Mouse (Mus musculus) G1E (cell line): ENCODE measurements around the gene Gria3. TPM values are rescaled to one million over a fixed set of nuclear protein-coding genes. Genes with fewer than 3 reads are reported as not detected.

Experiments
- ATAC-seq: 2 replicates; pipeline ENCODE4 v1.8.0; 2016; ENCODE audit warnings: mild to moderate bottlenecking; ENCODE audit not compliant: insufficient number of reproducible peaks, poor library complexity, low FRiP score, severe bottlenecking; ENCODE audit errors: extremely low read depth
- DNase-seq: peaks from one replicate; pipeline ENCODE4 v3.0.0; 2012; ENCODE audit warnings: low spot score
- H3K27me3 ChIP-seq: 2 replicates; pipeline ENCODE4 v1.6.1; 2012; ENCODE audit warnings: mild to moderate bottlenecking, low read length, inconsistent platforms; ENCODE audit not compliant: insufficient read depth
- H3K36me3 ChIP-seq: replicated peaks from 2 replicates; pipeline ENCODE3; 2012; ENCODE audit warnings: mild to moderate bottlenecking, inconsistent platforms
- H3K4me1 ChIP-seq: 2 replicates; pipeline ENCODE4 v1.6.1; 2012; ENCODE audit warnings: low read depth, low read length, inconsistent platforms, mixed read lengths; ENCODE audit not compliant: insufficient read depth
- H3K4me3 ChIP-seq: 2 replicates; pipeline ENCODE4 v1.5.1; 2012; ENCODE audit warnings: low read depth, mild to moderate bottlenecking, inconsistent platforms, low read length, moderate library complexity, mixed read lengths
- H3K9me3 ChIP-seq: replicated peaks from 2 replicates; pipeline ENCODE4 v1.6.1; 2012; ENCODE audit warnings: inconsistent platforms
- CTCF ChIP-seq: IDR thresholded peaks from 2 replicates; pipeline ENCODE4 v1.5.1; 2012; ENCODE audit warnings: low read depth, low read length, inconsistent platforms, mixed read lengths
- GATA1 ChIP-seq: IDR thresholded peaks from 2 replicates; pipeline ENCODE4 v1.6.1; 2012; ENCODE audit warnings: borderline replicate concordance, low read length, inconsistent platforms, mixed read lengths
- GATA2 ChIP-seq: IDR thresholded peaks from 2 replicates; pipeline ENCODE4 v1.6.1; 2012; ENCODE audit warnings: low read depth, low read length, inconsistent platforms, borderline replicate concordance
- POLR2AphosphoS5 ChIP-seq: IDR thresholded peaks from 2 replicates; pipeline ENCODE4 v1.6.1; 2012; ENCODE audit warnings: low read depth, low read length, inconsistent platforms; ENCODE audit not compliant: insufficient replicate concordance
- TAL1 ChIP-seq: conservative IDR thresholded peaks from 2 replicates; pipeline ENCODE4 v1.6.1; 2012; ENCODE audit warnings: low read depth, low read length, inconsistent platforms, mixed read lengths
- polyA plus RNA-seq: library from polyadenylated mRNA; stranded (reverse); fragments of >175 nt; gene quantifications from 2 replicates; pipeline ENCODE4 v1.2.3, GENCODE M21; 2012
- total RNA-seq, 2 experiments: library from RNA; stranded (forward) in 1 of 2; stranded (reverse) in 1 of 2; fragments of 200-1000 nt in 1 of 2; fragments of >200 nt in 1 of 2; fragmentation: Nextera tagmentation in 1 of 2; gene quantifications; 2 replicates each; pipeline ENCODE4 v1.2.3; 2014 to 2017

The Gria3 gene
- total and polyA plus RNA-seq, 3 experiments: 0.05 TPM; not detected in 2

DNA sequence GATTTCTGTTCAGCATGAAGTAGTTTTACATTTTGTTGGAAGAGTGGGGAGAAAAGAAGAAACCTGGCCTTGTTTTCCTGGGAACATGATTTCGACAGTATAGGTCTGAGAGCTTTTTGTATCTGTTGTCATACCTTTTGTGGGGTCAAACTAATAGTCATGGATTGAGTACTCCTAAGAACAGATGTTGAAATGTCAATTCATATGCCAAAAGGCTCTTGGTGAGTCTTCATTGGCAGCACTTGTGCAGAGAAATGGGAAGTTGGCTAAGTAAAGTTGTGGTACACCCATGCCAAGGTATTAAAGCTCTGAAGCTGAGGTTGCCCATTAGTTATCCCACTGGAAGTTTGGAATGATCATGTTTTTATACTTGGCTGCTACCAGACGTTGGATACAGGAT lies 135.2 kb downstream of the Gria3 start:
- ATAC-seq (no peak), DNase-seq (no peak)
- Histone ChIP-seq H3K36me3 (no peaks in the 10 kb centered on the region), H3K9me3 (no peaks in the 10 kb centered on the region), H3K4me1 (no peaks in the 10 kb centered on the region), H3K27me3 (no peaks in the 10 kb centered on the region), H3K4me3 (no peak overlapping the region)
- TF ChIP-seq GATA2: no peak
- no peak for TF ChIP-seq GATA1
- TF ChIP-seq TAL1: no peak
- no peak for TF ChIP-seq POLR2AphosphoS5
- no peak for TF ChIP-seq CTCF

DNA sequence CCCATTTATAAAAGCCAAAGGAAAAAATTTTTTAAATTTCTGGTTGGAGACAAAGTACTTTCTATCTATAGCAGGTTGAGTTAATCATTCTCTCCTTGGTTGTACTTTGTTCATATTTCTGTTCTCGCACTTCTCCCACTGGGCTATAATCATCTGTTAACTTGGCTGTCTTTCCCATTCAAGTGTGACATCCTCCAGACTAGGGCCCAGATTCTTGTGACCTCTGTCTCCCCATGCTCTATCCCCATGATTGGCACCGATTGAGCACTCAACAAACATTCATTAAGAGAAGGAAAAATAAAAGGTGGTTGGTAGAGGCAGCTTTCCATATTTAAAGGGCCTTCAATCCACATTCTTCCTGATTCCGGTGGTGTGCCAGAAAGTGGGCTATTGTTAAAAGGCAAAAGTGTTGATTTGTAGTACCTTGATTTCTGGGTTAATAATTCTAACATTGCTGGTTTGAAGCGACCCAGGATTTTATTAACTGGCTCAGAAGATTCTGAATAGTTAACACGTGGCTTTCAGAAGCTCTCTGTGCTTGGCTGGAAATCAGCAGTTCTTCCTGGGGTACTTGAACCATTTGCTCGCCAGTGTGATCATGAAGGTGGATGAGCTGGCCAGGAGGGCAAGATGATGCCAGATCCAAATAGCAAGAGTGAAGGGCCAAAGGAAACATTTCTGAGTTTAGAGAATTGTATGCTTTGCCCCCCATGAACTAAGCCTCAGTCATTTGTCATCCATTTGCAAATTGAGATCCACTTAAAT lies 161.8 kb downstream of the Gria3 start:
- Histone ChIP-seq H3K36me3 (no peaks in the 10 kb centered on the region), H3K4me3 (no peak overlapping the region), H3K27me3 (no peaks in the 10 kb centered on the region), H3K9me3 (no peaks in the 10 kb centered on the region), H3K4me1 (no peaks in the 10 kb centered on the region)
- DNase-seq (no peak), ATAC-seq (no peak)
- no peak for TF ChIP-seq CTCF
- no peak for TF ChIP-seq GATA2
- no peak for TF ChIP-seq GATA1
- no peak for TF ChIP-seq POLR2AphosphoS5
- no peak for TF ChIP-seq TAL1

DNA sequence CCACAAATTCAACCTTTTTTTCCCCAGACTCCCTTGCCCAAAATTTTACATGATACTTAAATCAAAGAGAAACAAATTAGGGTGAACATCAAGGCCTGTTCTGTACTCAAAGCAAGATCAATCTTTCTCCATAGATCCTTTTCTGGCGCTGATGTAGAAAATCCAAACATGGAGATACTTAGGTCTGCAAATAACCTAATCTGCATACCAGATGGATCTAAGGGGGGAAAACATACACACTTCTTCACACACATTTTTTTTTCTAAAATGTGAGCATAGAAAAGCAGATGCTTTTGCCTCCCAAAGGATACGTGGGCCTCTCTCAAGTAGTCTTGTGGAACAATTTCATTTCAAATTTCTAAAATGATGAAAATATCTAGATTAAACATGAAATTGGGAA lies 164.2 kb downstream of the Gria3 start:
- Histone ChIP-seq H3K9me3 (no peaks in the 10 kb centered on the region), H3K4me3 (no peak overlapping the region), H3K27me3 (no peaks in the 10 kb centered on the region), H3K4me1 (no peaks in the 10 kb centered on the region), H3K36me3 (no peaks in the 10 kb centered on the region)
- TF ChIP-seq POLR2AphosphoS5 (no peak), CTCF (no peak), GATA2 (no peak), GATA1 (no peak), TAL1 (no peak)
- DNase-seq: no peak
- ATAC-seq: no peak

DNA sequence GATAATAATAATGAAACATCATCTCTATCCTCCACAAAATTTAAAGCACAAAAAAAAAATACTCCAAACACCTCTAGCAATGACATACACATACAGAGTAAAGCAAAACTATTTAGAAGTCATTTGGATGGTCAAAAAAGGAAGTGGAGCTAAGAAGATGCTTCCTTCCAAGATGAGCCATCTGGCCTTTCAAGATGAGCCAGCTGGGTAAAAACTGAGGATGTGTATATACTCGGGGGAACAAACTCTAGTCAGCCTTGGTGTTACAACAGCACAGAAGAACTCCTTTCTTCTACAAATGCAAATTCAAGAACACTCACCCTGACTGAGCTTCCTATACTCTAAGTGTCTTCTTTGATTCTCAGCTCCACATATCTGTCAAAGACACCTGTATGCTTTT lies 172.4 kb downstream of the Gria3 start:
- Histone ChIP-seq H3K27me3 (no peaks in the 10 kb centered on the region), H3K4me3 (no peak overlapping the region), H3K4me1 (no peaks in the 10 kb centered on the region), H3K36me3 (no peaks in the 10 kb centered on the region), H3K9me3 (no peaks in the 10 kb centered on the region)
- ATAC-seq (no peak), DNase-seq (no peak)
- no peak for TF ChIP-seq CTCF
- TF ChIP-seq TAL1: no peak
- no peak for TF ChIP-seq GATA1
- no peak for TF ChIP-seq GATA2
- no peak for TF ChIP-seq POLR2AphosphoS5

DNA sequence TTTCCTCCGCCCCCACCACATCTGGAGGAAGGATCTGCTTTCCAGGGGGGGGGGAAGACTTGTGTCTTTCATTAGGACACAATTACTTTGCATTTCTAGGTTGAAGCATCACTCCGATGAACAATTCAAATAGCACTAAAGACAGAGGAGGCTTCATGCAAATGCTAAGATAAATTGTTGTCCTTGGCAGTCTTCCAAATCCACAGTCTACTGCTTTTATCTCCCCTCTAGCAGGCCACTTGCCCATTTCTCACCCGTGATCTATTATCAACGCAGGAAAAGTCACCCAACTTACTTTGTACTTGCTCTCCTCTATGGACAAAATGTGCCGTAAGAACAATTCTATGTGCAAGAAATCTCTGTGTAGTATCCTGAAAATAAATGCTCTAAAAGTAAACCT lies 178.1 kb downstream of the Gria3 start:
- ATAC-seq: no peak
- DNase-seq: no peak
- no peak for TF ChIP-seq POLR2AphosphoS5

DNA sequence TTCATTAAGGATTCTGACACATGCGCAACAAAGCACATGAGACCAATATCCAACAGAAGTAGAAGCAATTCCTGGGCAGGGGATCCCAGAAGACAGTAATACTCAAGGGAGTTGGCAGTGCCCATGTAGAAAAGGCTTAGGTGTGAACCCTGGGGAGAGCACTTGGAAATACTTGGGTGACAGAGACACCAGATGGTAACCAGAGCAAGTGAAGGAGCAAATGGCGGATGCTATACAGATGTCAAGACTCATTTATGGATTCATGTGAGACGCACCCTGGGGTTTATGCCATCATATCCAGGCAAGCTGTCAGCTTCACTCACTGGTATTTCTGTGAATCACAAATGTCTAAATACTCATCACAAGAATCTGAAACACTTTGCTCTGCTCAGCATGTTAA lies 187.0 kb downstream of the Gria3 start:
- Histone ChIP-seq H3K4me3 (no peak overlapping the region), H3K27me3 (no peaks in the 10 kb centered on the region), H3K4me1 (no peaks in the 10 kb centered on the region), H3K9me3 (no peaks in the 10 kb centered on the region), H3K36me3 (no peaks in the 10 kb centered on the region)
- no peak for DNase-seq
- TF ChIP-seq TAL1 (no peak), GATA2 (no peak), CTCF (no peak), POLR2AphosphoS5 (no peak), GATA1 (no peak)
- no peak for ATAC-seq

More for the DNA sequence above, 178.1 kb downstream of the Gria3 start:
- Histone ChIP-seq H3K36me3 (no peaks in the 10 kb centered on the region), H3K4me1 (no peaks in the 10 kb centered on the region), H3K4me3 (no peak overlapping the region), H3K9me3 (no peaks in the 10 kb centered on the region), H3K27me3 (no peaks in the 10 kb centered on the region)

DNA sequence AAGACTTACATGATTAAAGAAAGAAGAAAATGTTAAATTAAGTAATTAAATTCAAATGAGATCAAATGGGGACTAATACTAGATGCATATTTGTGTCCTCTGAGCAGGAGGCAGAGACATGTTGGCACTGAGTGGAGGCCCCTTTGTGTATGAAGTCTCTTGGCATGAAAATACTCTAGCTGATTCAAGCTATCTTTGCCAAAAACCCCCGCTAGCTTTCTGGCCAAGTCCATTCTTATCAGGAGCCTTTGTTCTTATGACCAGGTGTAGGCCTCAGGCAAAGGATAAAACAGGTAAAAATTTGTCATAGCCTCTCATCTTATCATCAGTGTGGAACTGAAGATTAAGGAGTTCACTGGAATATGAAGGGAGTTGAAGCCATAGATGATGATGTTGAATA lies 206.5 kb downstream of the Gria3 start:
- H3K4me3 ChIP-seq: no peak overlapping the region

More for the DNA sequence above, 206.5 kb downstream of the Gria3 start:
- TF ChIP-seq GATA1 (no peak), CTCF (no peak), POLR2AphosphoS5 (no peak), GATA2 (no peak), TAL1 (no peak)
- ATAC-seq: no peak
- Histone ChIP-seq H3K27me3 (no peaks in the 10 kb centered on the region), H3K9me3 (no peaks in the 10 kb centered on the region), H3K4me1 (no peaks in the 10 kb centered on the region), H3K36me3 (no peaks in the 10 kb centered on the region)
- DNase-seq: no peak
